Mouse (Mus musculus) embryo, embryonic 11 days (tissue): ENCODE data around the gene Zfp366.
"Not testable (repeated sequence)": the region's sequence is repeated elsewhere in the genome, so short reads cannot be mapped to it uniquely, and the experiment has no call there.

ENCODE experiments used
- DNase-seq: peaks from one replicate; pipeline ENCODE4 v3.0.0-alpha.2; 2015

The Zfp366 gene

DNA sequence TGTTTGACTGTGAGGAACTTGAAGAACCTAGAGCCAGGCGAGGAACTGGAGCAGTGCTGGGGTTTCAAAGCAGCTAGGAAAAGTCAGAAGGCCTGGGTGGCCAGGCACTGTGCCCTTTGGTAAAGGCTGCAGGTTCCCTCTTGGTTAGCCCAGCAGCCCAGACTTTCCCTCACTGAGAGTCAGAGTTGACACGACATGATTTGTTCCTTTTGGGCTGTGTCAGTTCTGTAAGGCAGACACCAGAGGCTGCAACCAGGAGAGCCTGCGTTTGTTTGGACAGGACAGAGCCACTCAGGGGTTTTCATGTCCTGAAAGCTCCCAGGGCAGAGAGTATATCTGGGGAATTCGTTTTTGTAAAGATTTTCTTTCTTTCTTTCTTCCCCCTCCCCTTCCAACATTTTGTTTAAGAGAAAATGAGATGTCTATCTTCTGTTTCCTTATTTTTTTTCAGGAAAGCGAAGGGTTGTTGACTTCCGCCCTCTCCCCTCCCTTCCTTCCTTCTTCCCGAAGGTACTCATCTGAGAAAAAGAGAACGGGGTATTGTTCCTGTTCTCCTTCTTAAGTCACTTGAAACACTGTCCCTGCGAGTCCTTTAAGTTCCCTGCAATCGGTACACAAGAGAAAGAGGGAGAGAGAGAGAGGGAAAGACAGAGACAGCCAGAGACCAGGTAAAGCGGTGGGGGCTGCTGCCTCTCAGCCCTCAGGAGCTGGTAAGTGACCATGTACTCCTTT lies at the start of gene Zfp366:
Zfp366 (plus strand) TSS at position 669 of the 732 bp plus-strand sequence.
- DNase-seq: peak; percentile 19

DNA sequence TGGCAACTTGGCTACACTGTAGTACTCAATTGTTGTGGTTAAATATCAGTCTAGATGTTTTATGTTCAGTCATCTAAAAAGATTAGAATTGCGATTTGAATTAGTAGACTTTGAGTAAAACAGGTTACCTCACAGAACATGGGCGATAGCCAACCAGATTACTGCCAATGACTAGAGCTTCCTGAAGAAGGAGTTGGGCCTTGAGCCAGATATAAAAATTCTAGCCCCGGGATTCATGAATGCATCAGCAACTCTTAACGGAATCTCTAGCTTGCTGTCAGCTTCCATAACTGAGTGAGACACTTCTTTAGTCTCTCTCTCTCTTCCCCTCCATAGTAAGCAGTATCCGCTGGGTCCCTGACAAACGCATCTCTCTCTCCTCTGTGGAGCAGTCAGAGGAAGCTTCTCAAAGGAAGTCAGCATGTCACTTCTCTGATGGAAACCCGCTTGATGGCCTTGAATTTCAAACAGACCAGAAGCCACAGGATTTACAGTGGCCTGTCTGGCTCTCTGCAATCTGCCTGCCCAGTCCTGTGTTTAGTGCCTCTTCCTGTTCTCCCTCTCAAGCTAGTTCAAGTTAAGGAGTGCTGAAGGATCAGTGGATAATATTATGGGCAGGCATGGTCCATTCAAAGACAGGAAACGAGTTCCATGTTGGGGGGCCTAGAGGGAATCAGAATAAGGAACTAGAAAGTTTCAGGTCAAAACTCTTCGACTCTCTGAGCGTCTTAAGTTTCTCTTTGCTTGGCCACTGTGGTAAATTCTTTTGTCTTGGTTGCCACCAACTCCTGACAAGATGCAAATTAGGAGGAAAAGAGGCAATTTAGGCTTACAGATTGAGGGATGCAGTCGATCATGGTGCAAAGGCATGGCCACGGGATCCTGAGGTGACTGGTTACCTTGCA lies 46.0 kb upstream of the Zfp366 start:
- no peak for DNase-seq

DNA sequence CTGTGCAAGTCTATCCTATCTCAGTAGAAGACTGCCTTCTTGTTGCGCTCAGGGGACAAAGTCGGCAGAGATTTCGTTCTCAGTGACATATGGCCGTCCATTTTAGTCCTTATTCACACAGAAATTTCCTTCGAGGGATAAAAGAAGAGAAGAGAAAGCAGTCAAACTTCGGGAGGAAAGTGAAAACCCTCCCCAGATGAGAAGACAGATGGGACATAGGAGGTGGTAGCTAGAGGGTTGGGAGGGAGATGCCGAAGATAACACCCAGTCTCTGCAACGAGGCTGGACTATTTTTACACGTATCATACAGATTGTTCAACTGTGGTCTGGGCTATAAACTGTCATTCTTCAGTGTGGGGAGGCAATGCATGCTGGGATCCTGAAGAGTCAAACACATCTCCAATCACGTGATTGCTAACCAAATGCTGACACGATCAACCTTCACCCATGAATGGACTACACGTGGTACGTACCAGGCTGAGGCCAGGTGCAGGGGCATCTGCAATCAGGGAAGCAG lies 38.2 kb upstream of the Zfp366 start:
- no peak for DNase-seq

DNA sequence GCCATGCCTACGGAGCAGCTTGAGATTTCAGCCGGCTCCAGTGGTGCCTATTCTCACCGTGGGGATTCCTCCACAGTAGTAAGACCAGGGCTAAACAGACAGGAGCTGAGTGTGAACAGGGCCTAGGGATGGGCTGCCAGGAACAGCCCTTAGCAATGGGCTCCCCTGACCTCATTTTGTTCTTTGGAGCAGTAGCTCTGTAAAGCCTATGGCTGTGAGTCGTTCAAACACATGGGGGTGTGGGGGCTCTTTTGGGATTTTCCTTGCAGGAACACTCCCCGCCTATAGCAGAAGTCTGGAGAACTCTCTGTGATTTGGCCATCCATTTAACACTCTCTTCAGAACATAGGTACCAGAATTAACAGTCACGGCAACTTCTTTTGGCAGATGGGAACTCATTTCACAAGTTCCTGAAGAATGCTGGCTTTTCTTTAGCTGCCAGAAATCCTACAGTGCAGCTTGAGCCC lies 36.9 kb upstream of the Zfp366 start:
- DNase-seq: no peak

DNA sequence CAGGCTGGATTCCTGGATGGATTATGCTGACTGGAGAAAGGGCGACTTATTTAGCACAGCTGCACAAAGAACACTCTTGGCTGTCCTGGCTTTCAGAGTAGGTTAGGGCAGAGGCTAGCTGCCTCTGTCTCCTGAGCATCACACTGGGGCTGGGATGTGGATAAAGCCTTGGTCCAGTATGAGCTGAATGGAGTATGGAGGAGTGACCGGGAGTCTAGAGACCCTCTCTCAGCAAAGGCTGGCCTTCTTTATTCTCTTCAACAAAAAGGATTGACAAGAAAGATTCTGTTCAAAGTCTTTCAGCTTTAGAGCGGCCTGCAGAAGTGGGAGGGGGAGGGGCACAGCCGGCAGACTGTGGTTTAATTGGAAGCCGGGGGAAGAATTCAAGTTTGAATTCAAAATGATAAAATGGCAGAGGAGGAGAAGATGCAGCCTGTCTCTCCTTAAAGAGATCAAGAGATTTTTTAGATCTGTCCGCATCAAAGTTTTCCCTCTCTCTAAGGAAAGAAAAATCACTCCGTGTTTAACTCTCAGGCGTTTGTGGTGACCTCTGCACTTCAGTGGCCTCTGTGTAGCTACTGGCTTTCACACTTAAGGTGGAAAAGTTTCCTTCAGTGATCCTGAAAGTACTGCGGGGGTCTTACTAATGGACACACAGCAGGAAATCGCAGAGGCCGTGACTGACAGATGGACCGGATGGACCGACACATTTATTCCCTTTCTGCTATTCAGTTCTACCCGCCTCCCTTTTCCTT lies 34.9 kb upstream of the Zfp366 start:
- DNase-seq: peak; percentile 56

DNA sequence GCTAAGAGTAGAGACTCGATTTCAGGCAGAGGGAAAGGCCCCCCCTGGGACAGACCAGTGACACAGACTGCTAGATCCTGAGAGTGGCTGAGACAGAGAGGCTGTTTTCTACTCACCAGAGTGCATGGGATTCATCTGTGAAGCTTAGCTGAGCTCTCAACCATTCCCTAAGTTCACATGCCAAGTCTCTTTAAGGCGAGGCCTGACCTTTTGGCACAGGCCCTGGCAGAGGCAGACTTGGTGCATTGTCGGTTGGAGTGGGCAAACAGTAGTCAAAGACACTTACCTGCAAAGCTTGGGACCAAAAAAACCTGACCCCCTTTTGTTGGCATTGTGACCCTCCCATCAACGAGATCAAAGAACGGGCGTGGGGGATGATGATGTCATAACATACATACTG lies 34.0 kb upstream of the Zfp366 start:
- no peak for DNase-seq

DNA sequence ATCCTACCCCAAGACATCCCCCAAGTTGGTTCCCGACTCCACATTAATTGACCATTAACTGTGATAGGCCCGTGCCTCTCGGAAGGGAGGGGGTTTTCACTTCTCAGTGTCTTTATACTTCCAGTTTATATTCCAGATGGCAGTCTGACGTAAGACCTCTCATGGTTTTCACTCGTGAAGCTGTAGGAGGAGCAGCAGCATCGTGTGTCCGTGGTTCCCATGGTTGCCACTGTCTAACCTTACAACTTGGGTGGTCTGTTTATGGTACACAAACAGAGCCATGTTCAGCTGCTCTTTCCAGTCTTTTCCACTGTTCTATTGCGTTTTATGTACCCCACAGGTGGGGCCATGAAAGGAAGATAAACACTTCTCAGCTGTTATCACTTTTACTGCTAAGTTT lies 33.5 kb upstream of the Zfp366 start:
- DNase-seq: peak; percentile 64

DNA sequence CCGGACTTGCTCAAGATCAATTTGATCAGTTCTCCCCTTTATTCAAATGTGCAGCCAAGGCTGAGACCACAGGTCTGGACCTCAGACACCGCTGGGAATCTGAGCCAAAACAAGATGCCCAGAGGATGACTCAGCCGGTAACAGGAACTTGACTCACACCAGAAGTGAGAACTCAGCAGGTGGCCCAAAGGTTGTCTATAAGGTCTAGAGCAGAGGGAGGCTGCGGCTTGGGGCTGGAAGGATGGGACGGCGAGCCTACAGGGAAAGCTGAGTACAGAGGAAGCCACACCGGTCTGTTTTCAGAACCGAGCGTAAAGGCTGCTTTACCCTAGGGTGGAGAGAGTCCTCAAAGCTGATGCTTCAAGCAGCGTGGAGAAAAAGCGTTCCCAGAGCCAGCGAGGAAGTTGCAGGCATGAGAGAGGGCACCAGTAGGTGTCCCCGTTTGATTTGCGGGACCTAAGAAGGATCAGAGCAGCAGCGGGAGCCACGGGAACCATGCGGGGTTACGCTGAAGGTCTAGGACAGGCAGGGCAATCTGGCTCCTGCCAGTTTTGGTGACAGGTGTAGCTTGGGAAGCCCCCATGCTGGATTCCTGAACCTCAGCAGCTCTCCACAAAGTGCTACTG lies 32.2 kb upstream of the Zfp366 start:
- peak; percentile 43 for DNase-seq

DNA sequence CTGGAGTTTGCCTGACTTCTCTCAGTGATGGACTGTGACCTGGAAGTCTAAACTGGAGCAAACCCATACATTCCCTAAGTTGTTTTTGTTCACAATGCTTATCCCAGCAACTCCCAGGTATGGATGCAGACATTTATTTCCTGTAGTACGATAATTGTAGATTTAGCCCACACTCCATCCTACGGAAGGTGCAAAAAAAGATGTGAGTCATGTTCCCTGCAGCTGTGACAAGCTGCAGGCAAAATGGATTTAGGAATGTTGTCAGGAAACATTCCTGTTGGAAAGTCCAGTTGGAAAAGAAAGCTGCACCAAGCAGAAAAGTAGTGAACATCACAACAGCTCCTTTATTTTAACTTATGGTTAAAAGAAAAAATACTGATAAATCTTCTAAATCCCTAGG lies 26.9 kb upstream of the Zfp366 start:
- DNase-seq: no peak

DNA sequence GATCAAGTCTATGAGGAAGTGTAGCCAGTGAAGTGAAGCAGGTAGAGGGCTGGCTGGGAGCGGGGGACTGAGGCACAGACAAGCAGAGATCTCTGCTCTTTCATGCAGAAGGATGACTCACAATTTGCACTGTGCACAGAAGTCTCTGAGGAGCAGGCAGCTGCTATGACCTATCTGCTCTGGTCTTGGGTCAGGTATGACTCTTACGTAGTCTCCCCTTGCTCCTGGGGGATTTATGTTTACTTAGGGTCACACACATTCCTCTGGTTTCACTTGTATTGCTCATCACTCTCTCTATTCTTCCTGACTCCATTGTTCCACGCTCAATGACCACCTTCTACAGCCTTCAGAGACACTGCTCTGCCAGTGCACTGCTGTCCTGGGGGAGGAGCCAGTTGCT lies 25.9 kb upstream of the Zfp366 start:
- DNase-seq: no peak

DNA sequence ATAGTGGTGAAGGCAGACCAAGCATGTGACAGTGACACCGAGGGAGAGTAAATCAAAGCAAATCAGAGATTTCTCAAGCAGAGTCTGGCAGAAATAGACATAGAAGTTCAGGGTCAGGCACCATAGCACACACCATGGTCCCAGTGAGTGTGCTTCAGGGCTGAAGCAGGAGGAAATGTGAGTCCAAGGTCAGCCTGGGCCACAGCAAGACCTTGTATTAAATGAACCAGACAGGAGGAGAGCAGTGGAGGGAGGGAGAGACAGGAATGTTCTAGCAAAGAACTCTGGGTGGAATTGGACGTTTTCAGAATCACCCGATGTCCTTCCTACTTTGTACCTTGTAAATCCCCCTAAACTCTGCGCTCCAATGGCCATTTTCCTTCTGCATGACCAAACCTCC lies 21.6 kb upstream of the Zfp366 start:
- DNase-seq: no peak

DNA sequence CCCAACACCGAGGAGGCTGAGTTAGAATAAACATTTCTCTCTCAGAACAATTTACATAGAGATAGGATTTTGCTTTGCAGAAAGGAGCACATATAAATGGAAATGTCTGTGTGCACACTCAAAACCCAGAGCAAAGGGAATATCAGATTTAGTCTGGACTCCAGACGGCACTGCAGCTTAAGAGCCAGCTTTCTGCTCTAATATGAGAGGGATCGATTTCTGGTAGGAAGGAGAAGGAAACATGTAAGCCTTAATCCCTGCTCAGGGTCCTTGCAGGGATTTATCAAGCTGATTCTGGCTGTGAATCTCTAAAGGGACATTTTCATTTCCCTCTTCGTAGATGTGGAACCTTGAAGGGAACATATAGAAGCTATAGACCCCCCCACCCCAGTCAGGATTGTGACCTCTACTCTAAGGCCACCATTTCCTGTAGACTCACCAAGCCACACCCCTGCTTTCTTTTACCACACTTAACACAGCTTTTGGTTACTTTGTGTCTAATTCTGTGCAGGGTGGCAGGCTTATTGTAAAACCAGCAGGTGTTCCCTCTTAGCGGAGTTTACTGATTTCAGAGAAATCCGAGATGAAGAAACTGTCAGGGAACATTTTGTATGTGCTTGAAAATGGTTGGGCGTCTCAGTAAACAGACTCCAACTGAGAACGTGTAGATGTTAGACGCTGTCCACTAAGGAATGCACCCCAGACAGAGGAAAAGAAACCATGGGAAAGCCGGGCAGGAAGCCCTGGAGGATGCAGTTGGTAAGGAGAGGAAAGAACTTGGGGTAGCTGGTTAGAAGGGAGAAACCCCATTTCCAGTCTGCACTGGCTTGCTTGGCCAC lies 20.9 kb upstream of the Zfp366 start:
- DNase-seq: peak; percentile 26

DNA sequence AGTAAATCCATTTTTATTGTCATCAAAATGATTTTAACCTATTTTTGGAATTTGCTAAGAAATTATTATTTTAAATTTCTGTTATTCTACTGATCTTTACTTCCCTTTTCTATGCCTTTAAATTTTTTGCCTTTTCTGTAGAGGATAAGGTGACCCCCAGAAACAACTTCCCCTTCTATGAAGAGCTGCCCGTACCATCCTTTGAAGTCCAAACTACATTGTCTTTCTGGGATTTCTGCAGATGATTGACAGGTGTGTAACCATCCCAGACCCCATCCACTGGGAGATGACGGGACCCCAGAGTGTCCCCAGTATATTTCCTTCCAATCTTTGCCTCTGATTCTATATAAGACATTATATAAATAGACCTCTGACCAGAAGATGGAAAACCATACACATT lies 20.3 kb upstream of the Zfp366 start:
- DNase-seq: no peak

DNA sequence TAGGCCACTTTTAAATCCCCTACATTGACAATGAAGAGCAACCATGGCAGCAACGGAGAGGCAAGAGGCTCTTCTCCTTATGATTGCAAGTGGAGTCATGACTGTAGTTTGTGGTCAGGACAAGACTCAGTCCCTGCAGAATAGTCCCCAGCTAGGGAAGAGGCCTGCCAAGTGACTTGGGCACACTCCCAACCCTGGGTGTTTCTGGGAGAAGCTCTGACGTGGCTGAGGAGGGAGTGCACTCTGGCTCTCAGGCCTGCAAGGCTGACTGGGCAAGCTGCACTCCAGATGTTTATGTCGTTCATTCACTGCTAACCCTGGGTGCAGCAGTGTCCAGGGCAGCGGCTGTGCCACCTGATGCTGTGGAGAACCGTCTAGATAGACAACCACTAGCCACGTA lies 15.2 kb upstream of the Zfp366 start:
- no peak for DNase-seq

DNA sequence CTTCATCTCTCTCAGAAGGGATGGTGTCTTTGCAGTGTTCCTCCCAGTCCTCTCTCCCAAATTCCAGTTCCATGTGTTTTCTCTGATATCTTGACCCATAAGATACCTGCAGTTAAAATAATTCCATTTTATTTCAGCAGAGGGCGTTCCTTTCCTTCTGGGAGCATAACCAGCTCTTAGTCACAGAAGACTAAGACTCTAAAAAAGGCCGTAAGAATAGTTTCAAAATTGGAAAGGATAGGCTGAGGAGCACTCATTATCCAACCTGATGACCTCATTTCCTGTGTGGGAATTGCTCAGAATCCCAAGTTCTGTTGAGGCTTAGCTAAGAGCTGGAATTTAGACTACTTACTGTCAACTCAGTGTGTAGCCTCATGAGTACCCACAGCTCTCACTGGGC lies 14.3 kb upstream of the Zfp366 start:
- DNase-seq: peak; percentile 54

DNA sequence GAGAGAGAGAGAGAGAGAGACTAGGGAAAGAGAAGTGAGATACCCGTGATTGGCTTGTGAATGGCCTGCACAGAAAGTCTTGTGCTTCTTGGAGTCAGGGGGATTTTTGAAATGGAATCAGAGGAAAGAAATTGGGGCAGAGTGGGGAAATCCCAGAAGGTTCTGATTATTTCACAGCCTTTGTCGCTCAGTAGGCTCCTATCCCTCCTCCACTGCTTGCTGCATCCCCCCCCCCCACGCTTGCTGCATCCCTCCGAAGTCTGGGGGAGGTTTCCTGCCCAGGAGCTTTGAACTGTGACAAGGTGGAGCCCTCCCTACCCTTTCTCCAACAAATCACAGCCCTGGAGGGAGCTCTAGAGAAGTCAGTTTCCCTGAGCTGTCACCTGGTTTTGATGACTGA lies 10.8 kb upstream of the Zfp366 start:
- peak; percentile 51 for DNase-seq

DNA sequence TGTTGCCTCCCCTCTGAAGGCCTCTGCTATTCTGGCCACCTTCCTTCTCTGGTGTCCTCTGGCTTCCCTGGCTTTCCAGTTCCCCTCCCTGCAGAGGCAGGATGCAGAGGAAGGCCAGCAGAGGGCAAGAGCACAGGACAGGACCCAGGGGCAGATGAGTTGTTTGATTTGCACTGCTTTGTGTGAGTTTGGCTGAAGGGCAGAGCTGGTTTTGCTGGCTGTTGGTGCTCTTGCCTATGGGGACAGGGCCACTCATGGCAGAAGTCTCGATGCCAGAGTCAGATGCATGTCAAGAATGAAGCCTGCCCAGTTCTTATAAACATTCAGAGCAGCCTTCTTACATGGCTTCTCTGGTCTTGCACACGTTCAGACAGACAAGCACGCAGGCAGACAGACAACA lies 1.8 kb upstream of the Zfp366 start:
- not testable (repeated sequence) for DNase-seq

DNA sequence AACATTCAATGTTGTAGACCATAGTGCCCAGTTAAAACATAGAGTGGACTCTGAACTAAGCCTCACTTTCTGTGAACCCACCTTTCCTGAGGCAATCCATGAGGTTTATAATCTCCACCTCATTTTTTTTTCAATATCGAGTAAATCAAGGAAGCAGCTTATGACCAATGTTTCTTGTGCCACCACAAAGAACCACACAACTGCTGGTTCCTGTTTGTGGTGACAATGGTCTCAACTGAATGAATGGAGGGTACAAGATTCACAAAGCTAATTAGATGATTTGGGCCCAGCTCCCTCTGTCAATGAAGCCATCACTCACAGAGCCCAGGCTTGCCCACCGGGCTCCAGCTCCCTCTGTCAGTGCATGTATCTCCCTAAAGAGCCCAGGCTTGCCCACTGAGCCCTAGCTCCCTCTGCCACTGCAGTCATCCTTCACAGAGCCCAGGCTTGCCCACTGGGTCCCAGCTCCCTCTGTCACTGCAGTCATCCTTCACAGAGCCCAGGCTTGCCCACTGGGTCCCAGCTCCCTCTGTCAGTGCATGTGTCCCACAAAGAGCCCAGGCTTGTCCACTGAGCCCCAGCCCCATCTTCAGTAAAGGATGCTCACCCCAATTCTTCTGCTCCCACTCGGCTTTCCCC lies 1.2 kb upstream of the Zfp366 start:
- DNase-seq: no peak

DNA sequence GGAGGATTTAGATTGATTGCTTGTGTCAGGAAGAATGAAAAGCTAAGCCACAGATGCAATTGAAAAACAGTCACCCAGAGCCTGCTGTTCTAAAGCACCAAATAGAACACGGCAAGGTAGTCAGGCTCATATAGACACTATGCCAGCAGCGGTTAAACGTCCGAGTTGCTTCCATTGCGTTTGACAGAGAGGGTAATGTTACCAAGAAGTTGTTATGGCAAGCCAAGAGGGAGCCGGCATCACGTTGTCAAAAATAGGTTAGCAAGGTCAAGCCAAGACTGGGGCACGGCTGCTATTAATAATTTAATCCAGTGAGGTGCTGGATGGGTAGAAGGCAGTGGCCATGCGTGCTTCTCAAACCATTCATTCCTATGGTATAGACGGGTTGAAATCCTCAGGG lies 950 bp downstream of the Zfp366 start:
- no peak for DNase-seq

DNA sequence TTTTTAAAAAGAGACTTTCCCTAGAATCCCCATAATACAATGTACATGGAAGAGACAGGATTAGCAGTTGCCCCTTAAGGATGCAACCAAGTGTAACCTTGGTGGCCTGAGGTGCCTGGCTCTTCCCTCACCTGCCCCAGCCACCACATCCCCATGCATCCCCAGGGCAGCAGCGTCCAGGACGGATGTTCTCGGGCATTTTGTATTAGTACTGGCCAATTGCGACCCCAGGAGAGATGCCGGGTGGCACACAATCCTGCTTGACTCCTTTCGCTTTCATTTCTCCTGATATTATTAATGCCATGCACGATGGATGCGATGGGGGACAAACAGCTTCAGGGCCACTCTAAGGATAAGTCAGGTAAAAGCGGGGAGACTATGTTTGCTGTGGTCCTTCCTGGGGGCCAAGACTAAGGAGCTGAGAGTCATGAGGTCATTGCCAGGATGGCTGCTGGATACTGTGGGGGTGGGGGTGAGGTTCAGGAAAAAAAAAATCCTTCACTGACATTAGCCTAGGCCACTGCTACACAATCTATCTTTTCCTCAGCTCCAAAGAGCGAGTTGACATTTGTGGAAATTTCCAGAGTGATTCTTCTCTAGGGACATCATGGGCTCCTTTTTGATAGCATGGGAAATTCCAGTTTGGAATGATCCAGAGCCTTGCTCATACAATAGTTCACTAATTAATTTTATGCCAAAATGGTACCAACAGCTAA lies 1.7 kb downstream of the Zfp366 start:
- DNase-seq: no peak

DNA sequence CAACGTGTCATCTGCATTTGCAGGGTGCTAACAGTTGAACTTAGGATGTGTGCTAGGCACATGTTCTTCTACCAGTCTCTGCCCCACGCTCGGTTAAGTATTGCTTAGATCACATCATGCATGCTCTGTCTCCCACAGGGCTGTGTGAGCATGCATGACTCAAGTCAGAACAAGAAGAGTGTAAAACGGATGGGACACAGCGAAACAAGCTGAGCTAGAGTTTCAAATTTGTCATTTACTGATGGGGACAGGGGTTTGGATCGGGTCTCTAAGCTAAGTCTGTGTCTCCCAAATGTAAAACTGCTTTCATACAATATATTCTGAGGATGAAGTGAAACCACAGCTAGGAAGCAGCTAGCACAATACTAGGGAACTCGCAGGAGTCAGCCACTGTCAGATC lies 2.2 kb downstream of the Zfp366 start:
- DNase-seq: no peak
